Mouse (Mus musculus) heart, adult 18-20 months (tissue): ENCODE results near the gene Lrrc19. TPM values are rescaled to one million over a fixed set of nuclear protein-coding genes. Genes with fewer than 3 reads are reported as not detected.

ENCODE experiments used
- DNase-seq, 2 experiments: peaks; one replicate each; pipeline ENCODE4 v3.0.0; 2021 to 2022; ENCODE audit warnings: mixed read lengths in 1 of 2
- microRNA-seq, 2 experiments: library from miRNA; unstranded; fragments of <30 nt; microRNA quantifications; one replicate each; pipeline ENCODE4 v1.2.0; 2022
- total RNA-seq, 2 experiments: library from RNA; stranded (reverse); gene quantifications; 2 replicates each; pipeline ENCODE4 v1.2.3; 2021

Gene Lrrc19
- total RNA-seq, 2 experiments from 2014 or later: not detected

GRCm38 (mm10) chr4:94591765-94592381 lies 58.1 kb downstream of the Lrrc19 start:
- DNase-seq: no peak

Small RNAs within 50 kb of the gene (microRNA-seq; reads per million reads assigned to microRNA genes)
- 619 to 715 reads per million in 2 experiments for gene Mir872

Other genes with a start within 250 kb of the Lrrc19 start
- gene Gm10306, start 93.6 kb downstream of the Lrrc19 start, total RNA-seq: not detected
- 1 to 10 TPM; 2.7 to 3.6 TPM for gene Caap1, start 93.3 kb downstream of the Lrrc19 start, total RNA-seq
- 10 to 100 TPM; 44.0 to 51.0 TPM for gene Plaa, start 46.9 kb downstream of the Lrrc19 start, total RNA-seq
- 1 to 10 TPM; 3.2 to 4.5 TPM for gene Ift74, start 35.7 kb downstream of the Lrrc19 start, total RNA-seq
- gene Tek, start 89.1 kb upstream of the Lrrc19 start, total RNA-seq: 10 to 100 TPM; 32.2 to 34.7 TPM